Mouse (Mus musculus): ENCODE measurements around the gene Stat3. TPM values are rescaled to one million over a fixed set of nuclear protein-coding genes. Genes with fewer than 3 reads are reported as not detected.

Stat3 gene
- polyA plus RNA-seq, 1 experiment from 2014 or later, result 24.6 TPM

GRCm38 (mm10) chr11:100894146-100894918, 45.0 kb downstream of the Stat3 start:
- Histone ChIP-seq H3K4me3 (no peak overlapping the region), H3K9ac (no peak overlapping the region), H3K9me3 (replicated peaks) (no peaks in the 10 kb centered on the region), H3K36me3 (ENCODE audit: poor library complexity, severe bottlenecking) (peaks cover 16% of the 10 kb centered on the region), H3K27ac (no peak overlapping the region), H3K27me3 (no peaks in the 10 kb centered on the region), H3K4me2 (no peak overlapping the region), H3K4me1 (peaks cover 19% of the 10 kb centered on the region)
- WGBS, result 77% methylated on average over 9 of the region's 9 CpGs
- ATAC-seq, result no peak

- Histone ChIP-seq H3K4me3 (no peak overlapping the region), H3K27ac (no peak overlapping the region), H3K9ac (no peak overlapping the region), H3K36me3 (ENCODE audit: poor library complexity, severe bottlenecking) (peaks cover 18% of the 10 kb centered on the region), H3K4me2 (no peak overlapping the region), H3K27me3 (no peaks in the 10 kb centered on the region), H3K9me3 (replicated peaks) (no peaks in the 10 kb centered on the region), H3K4me1 (peaks cover 11% of the 10 kb centered on the region)
- peak; percentile 66 for ATAC-seq
- WGBS, result 8% methylated on average over 9 of the region's 9 CpGs
Observed at GRCm38 (mm10) chr11:100893482-100893881, 45.9 kb downstream of the Stat3 start.

GRCm38 (mm10) chr11:100892435-100892834, 46.9 kb downstream of the Stat3 start:
- H3K27ac ChIP-seq, result no peak overlapping the region
- no peak overlapping the region for H3K4me2 ChIP-seq
- no peaks in the 10 kb centered on the region for H3K27me3 ChIP-seq
- H3K4me1 ChIP-seq, result peaks cover 4% of the 10 kb centered on the region; the same call in 1 of the 2 replicates
- peaks cover 13% of the 10 kb centered on the region for H3K36me3 ChIP-seq (ENCODE audit: poor library complexity, severe bottlenecking)
- no peak overlapping the region for H3K9ac ChIP-seq
- ATAC-seq, result no peak
- H3K4me3 ChIP-seq, result no peak overlapping the region
- WGBS, result 89% methylated on average over 5 of the region's 5 CpGs
- H3K9me3 ChIP-seq (replicated peaks), result no peaks in the 10 kb centered on the region

GRCm38 (mm10) chr11:100891256-100892123, 47.9 kb downstream of the Stat3 start:
- Histone ChIP-seq H3K4me3 (no peak overlapping the region), H3K36me3 (ENCODE audit: poor library complexity, severe bottlenecking) (peaks cover 9% of the 10 kb centered on the region; the same call in 1 of the 2 replicates), H3K4me1 (peaks cover 4% of the 10 kb centered on the region; the same call in 1 of the 2 replicates), H3K9me3 (replicated peaks) (no peaks in the 10 kb centered on the region), H3K27ac (no peak overlapping the region; the same call in 1 of the 2 replicates), H3K27me3 (no peaks in the 10 kb centered on the region), H3K4me2 (no peak overlapping the region), H3K9ac (no peak overlapping the region)
- 68% methylated on average over 15 of the region's 15 CpGs for WGBS
- no peak for ATAC-seq

GRCm38 (mm10) chr11:100890481-100890880, 48.9 kb downstream of the Stat3 start:
- Histone ChIP-seq H3K9ac (no peak overlapping the region), H3K4me1 (no peaks in the 10 kb centered on the region), H3K4me3 (no peak overlapping the region), H3K27me3 (no peaks in the 10 kb centered on the region), H3K27ac (no peak overlapping the region), H3K4me2 (no peak overlapping the region), H3K9me3 (replicated peaks) (no peaks in the 10 kb centered on the region), H3K36me3 (ENCODE audit: poor library complexity, severe bottlenecking) (peaks cover 9% of the 10 kb centered on the region; the same call in 1 of the 2 replicates)
- WGBS, result 76% methylated on average over 6 of the region's 6 CpGs
- ATAC-seq, result no peak

- 76% methylated on average over 10 of the region's 10 CpGs for WGBS
- Histone ChIP-seq H3K4me3 (no peak overlapping the region), H3K4me1 (no peaks in the 10 kb centered on the region), H3K36me3 (ENCODE audit: poor library complexity, severe bottlenecking) (peaks cover 9% of the 10 kb centered on the region; the same call in 1 of the 2 replicates), H3K4me2 (no peak overlapping the region), H3K9ac (no peak overlapping the region), H3K27me3 (no peaks in the 10 kb centered on the region), H3K27ac (no peak overlapping the region), H3K9me3 (replicated peaks) (no peaks in the 10 kb centered on the region)
- no peak for ATAC-seq
Observed at GRCm38 (mm10) chr11:100888348-100888820, 51.0 kb downstream of the Stat3 start.

GRCm38 (mm10) chr11:100887764-100888163, 51.6 kb downstream of the Stat3 start:
- no peak overlapping the region for H3K27ac ChIP-seq
- no peak overlapping the region for H3K4me2 ChIP-seq
- H3K4me3 ChIP-seq, result no peak overlapping the region
- H3K4me1 ChIP-seq, result no peaks in the 10 kb centered on the region
- 85% methylated on average over 3 of the region's 3 CpGs for WGBS
- H3K9me3 ChIP-seq (replicated peaks), result no peaks in the 10 kb centered on the region
- H3K36me3 ChIP-seq (ENCODE audit: poor library complexity, severe bottlenecking), result peaks cover 9% of the 10 kb centered on the region; the same call in 1 of the 2 replicates
- no peaks in the 10 kb centered on the region for H3K27me3 ChIP-seq
- no peak for ATAC-seq
- no peak overlapping the region for H3K9ac ChIP-seq

- H3K4me1 ChIP-seq, result no peaks in the 10 kb centered on the region
- H3K27me3 ChIP-seq, result no peaks in the 10 kb centered on the region
- H3K27ac ChIP-seq, result no peak overlapping the region
- no peak for ATAC-seq
- no peak overlapping the region for H3K4me2 ChIP-seq
- no peaks in the 10 kb centered on the region for H3K9me3 ChIP-seq (replicated peaks)
- H3K36me3 ChIP-seq (ENCODE audit: poor library complexity, severe bottlenecking), result peaks cover 9% of the 10 kb centered on the region; the same call in 1 of the 2 replicates
- H3K4me3 ChIP-seq, result no peak overlapping the region
- no peak overlapping the region for H3K9ac ChIP-seq
- 89% methylated on average over 4 of the region's 4 CpGs for WGBS
Observed at GRCm38 (mm10) chr11:100887236-100887635, 52.1 kb downstream of the Stat3 start.

GRCm38 (mm10) chr11:100886188-100886740, 53.1 kb downstream of the Stat3 start:
- peaks cover 9% of the 10 kb centered on the region; the same call in 1 of the 2 replicates for H3K36me3 ChIP-seq (ENCODE audit: poor library complexity, severe bottlenecking)
- no peaks in the 10 kb centered on the region for H3K27me3 ChIP-seq
- ATAC-seq, result no peak
- 72% methylated on average over 8 of the region's 8 CpGs for WGBS
- H3K4me2 ChIP-seq, result no peak overlapping the region
- no peak overlapping the region for H3K27ac ChIP-seq
- H3K9ac ChIP-seq, result no peak overlapping the region
- H3K9me3 ChIP-seq (replicated peaks), result no peaks in the 10 kb centered on the region
- H3K4me1 ChIP-seq, result no peaks in the 10 kb centered on the region
- H3K4me3 ChIP-seq, result no peak overlapping the region

GRCm38 (mm10) chr11:100885472-100885871, 53.9 kb downstream of the Stat3 start:
- H3K36me3 ChIP-seq (ENCODE audit: poor library complexity, severe bottlenecking), result peaks cover 9% of the 10 kb centered on the region; the same call in 1 of the 2 replicates
- no peaks in the 10 kb centered on the region for H3K4me1 ChIP-seq
- no peak overlapping the region for H3K4me2 ChIP-seq
- H3K27ac ChIP-seq, result no peak overlapping the region
- no peak for ATAC-seq
- H3K4me3 ChIP-seq, result no peak overlapping the region
- no peak overlapping the region for H3K9ac ChIP-seq
- H3K9me3 ChIP-seq (replicated peaks), result no peaks in the 10 kb centered on the region
- H3K27me3 ChIP-seq, result no peaks in the 10 kb centered on the region

GRCm38 (mm10) chr11:100883640-100884039, 55.7 kb downstream of the Stat3 start:
- no peak for ATAC-seq
- no peak overlapping the region for H3K27ac ChIP-seq
- H3K4me2 ChIP-seq, result no peak overlapping the region
- H3K9ac ChIP-seq, result no peak overlapping the region
- no peaks in the 10 kb centered on the region for H3K27me3 ChIP-seq
- no peaks in the 10 kb centered on the region for H3K4me1 ChIP-seq
- WGBS, result 92% methylated on average over 10 of the region's 10 CpGs
- H3K4me3 ChIP-seq, result no peak overlapping the region
- peaks cover 1% of the 10 kb centered on the region; the same call in 1 of the 2 replicates for H3K36me3 ChIP-seq (ENCODE audit: poor library complexity, severe bottlenecking)
- H3K9me3 ChIP-seq (replicated peaks), result no peaks in the 10 kb centered on the region
